Mouse (Mus musculus): Measurements from ENCODE around the gene Mrpl22. TPM values are rescaled to one million over a fixed set of nuclear protein-coding genes. Genes with fewer than 3 reads are reported as not detected.
"Not testable (repeated sequence)": the region's sequence is repeated elsewhere in the genome, so short reads cannot be mapped to it uniquely, and the experiment has no call there.

The Mrpl22 gene
- polyA plus RNA-seq, 1 experiment from 2014 or later: 102 TPM

DNA sequence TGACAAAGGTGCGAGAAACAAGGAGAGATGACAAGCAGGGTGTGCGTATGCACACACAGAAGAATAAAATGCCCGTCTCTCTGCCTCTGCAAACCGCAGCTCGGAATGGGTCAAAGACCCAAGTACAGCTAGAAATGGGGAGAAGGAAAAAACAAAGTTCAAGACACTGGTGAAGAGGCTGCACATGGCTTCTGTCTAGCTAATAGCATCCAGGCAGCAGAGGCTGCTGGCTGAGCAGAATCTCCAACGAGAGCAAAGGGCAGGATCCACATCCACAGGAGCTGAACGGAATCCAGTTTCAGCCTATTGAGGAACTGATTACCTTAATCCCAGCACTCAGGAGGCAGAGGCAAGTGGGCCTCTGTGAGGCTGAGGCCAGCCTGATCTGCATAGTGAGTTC lies 9.3 kb downstream of the Mrpl22 start:
- H3K4me3 ChIP-seq: no peak overlapping the region
- no peaks in the 10 kb centered on the region for H3K27me3 ChIP-seq
- no peak overlapping the region for H3K9ac ChIP-seq
- ATAC-seq (replicated peaks; ENCODE audit: insufficient number of reproducible peaks, insufficient read depth, low FRiP score, low read depth): no peak
- H3K4me2 ChIP-seq: no peak overlapping the region
- H3K4me1 ChIP-seq (replicated peaks): peaks cover 8% of the 10 kb centered on the region
- H3K9me3 ChIP-seq (replicated peaks): no peaks in the 10 kb centered on the region
- peak overlapping the region; percentile 5; the same call in 1 of the 2 replicates for H3K27ac ChIP-seq
- WGBS: 83% methylated on average over 7 of the region's 7 CpGs
- peaks cover 32% of the 10 kb centered on the region for H3K36me3 ChIP-seq

GRCm38 (mm10) chr11:58183579-58183978 lies 12.1 kb downstream of the Mrpl22 start:
- no peak overlapping the region for H3K4me3 ChIP-seq
- H3K9ac ChIP-seq: no peak overlapping the region
- WGBS: 79% methylated on average over 3 of the region's 3 CpGs
- H3K9me3 ChIP-seq (replicated peaks): no peaks in the 10 kb centered on the region
- no peak overlapping the region for H3K4me2 ChIP-seq
- no peak for ATAC-seq (replicated peaks; ENCODE audit: insufficient number of reproducible peaks, insufficient read depth, low FRiP score, low read depth)
- H3K36me3 ChIP-seq: peaks cover 4% of the 10 kb centered on the region; the same call in 1 of the 2 replicates
- peaks cover 8% of the 10 kb centered on the region for H3K4me1 ChIP-seq (replicated peaks)
- no peaks in the 10 kb centered on the region for H3K27me3 ChIP-seq
- H3K27ac ChIP-seq: no peak overlapping the region

GRCm38 (mm10) chr11:58189675-58190074 lies 18.2 kb downstream of the Mrpl22 start:
- no peak overlapping the region for H3K27ac ChIP-seq
- no peaks in the 10 kb centered on the region for H3K27me3 ChIP-seq
- H3K36me3 ChIP-seq: no peaks in the 10 kb centered on the region
- H3K4me2 ChIP-seq: no peak overlapping the region
- H3K4me3 ChIP-seq: no peak overlapping the region
- no peaks in the 10 kb centered on the region for H3K9me3 ChIP-seq (replicated peaks)
- H3K4me1 ChIP-seq (replicated peaks): peaks cover 16% of the 10 kb centered on the region
- no peak for ATAC-seq (replicated peaks; ENCODE audit: insufficient number of reproducible peaks, insufficient read depth, low FRiP score, low read depth)
- H3K9ac ChIP-seq: no peak overlapping the region
- WGBS: 90% methylated on average over 6 of the region's 6 CpGs

GRCm38 (mm10) chr11:58193326-58193725 lies 21.9 kb downstream of the Mrpl22 start:
- Histone ChIP-seq H3K4me2 (peak overlapping the region; percentile 31; the same call in 1 of the 2 replicates), H3K9ac (no peak overlapping the region), H3K27me3 (no peaks in the 10 kb centered on the region), H3K4me1 (replicated peaks) (peaks cover 24% of the 10 kb centered on the region), H3K27ac (peak overlapping the region; percentile 77), H3K9me3 (replicated peaks) (no peaks in the 10 kb centered on the region), H3K4me3 (no peak overlapping the region), H3K36me3 (no peaks in the 10 kb centered on the region)
- peak; percentile 64; the same call in 1 of the 2 replicates for ATAC-seq (replicated peaks; ENCODE audit: insufficient number of reproducible peaks, insufficient read depth, low FRiP score, low read depth)
- WGBS: 28% methylated on average over 3 of the region's 3 CpGs

- WGBS: 32% methylated on average over 4 of the region's 4 CpGs
- no peaks in the 10 kb centered on the region for H3K27me3 ChIP-seq
- peak overlapping the region; percentile 77 for H3K27ac ChIP-seq
- H3K4me2 ChIP-seq: peak overlapping the region; percentile 31; the same call in 1 of the 2 replicates
- ATAC-seq (replicated peaks; ENCODE audit: insufficient number of reproducible peaks, insufficient read depth, low FRiP score, low read depth): no peak
- no peaks in the 10 kb centered on the region for H3K9me3 ChIP-seq (replicated peaks)
- H3K9ac ChIP-seq: no peak overlapping the region
- H3K4me1 ChIP-seq (replicated peaks): peaks cover 24% of the 10 kb centered on the region
- H3K4me3 ChIP-seq: no peak overlapping the region
- no peaks in the 10 kb centered on the region for H3K36me3 ChIP-seq
Observed at GRCm38 (mm10) chr11:58193860-58194520, 22.5 kb downstream of the Mrpl22 start.

DNA sequence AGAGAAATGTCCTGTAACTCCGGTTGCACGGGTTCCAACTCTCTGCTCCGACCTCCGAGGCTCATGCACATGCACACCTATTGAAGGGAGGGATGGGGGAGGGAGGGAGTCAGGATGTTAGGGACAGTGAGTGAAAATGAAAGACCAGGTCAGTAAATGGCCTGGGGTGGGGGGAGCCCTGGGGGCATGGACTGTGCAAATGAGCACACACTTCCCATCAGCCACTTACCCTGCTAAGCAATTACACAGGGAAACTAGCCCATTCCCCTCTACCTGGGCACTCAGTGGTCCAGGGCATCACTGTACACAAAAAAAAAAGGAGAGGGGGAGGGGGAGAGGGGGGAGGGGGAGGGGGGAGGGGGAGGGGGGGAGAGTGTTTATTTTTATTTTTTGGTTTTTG lies 27.2 kb downstream of the Mrpl22 start:
- WGBS: 88% methylated on average over 4 of the region's 4 CpGs
- no peak for ATAC-seq (replicated peaks; ENCODE audit: insufficient number of reproducible peaks, insufficient read depth, low FRiP score, low read depth)
- H3K4me1 ChIP-seq (replicated peaks): peaks cover 25% of the 10 kb centered on the region
- H3K4me3 ChIP-seq: peak overlapping the region; percentile 78
- H3K36me3 ChIP-seq: no peaks in the 10 kb centered on the region
- no peak overlapping the region for H3K27ac ChIP-seq
- peak overlapping the region; percentile 55; the same call in 1 of the 2 replicates for H3K9ac ChIP-seq
- H3K9me3 ChIP-seq (replicated peaks): no peaks in the 10 kb centered on the region
- no peaks in the 10 kb centered on the region for H3K27me3 ChIP-seq
- peak overlapping the region; percentile 70 for H3K4me2 ChIP-seq

DNA sequence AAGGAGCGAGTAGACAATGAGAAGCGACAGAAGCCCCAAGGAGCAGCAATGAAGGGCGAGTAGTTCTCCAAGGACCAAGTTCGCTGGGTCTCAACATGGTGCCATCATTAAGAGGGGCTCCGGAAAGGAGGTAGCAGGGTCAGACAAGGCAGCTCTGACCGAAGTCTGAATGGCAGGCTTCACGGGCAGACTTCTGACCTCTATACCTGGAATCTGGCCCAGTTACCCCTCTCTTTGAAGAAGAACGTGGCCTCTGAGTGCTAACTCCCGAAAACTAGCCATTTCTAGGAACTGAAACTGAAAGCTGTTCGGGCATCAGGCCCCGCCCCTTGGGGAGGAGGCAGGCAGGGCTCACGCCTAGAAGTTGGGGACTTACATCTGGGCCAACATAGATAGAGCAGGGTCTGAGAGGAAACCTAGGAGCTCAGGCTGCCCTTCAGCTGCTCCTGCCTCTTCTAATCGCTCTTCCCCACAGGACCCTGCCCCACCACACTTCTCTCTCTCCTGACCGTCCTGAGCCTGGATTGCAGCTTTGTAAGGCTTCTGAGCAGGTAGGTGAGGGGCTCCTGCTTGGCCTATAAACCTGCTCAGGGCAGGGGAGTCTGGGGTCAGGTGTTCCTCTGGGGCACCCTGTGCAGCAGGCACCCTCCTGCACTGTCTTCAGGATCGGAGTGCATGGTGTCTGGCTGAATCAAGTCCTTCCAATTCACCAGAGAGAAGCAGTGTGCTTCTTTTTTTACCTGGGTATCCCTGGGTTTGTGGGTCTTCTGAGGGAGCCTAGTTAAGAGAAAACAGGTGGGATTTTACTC lies 28.0 kb downstream of the Mrpl22 start, which contains the start of the genes Igtp and Irgm2:
Gene Igtp (plus strand): TSS at position 328 of the 809 bp plus-strand sequence.
Gene Irgm2 (plus strand): TSS at position 390 of the 809 bp plus-strand sequence.
- ATAC-seq (replicated peaks; ENCODE audit: insufficient number of reproducible peaks, insufficient read depth, low FRiP score, low read depth): peak; percentile 71

GRCm38 (mm10) chr11:58200226-58200625 lies 28.8 kb downstream of the Mrpl22 start:
- Histone ChIP-seq H3K4me2 (peak overlapping the region; percentile 70), H3K9ac (no peak overlapping the region), H3K9me3 (replicated peaks) (no peaks in the 10 kb centered on the region), H3K4me3 (peak overlapping the region; percentile 78; the same call in 1 of the 2 replicates), H3K27me3 (no peaks in the 10 kb centered on the region), H3K27ac (no peak overlapping the region), H3K4me1 (replicated peaks) (peaks cover 20% of the 10 kb centered on the region), H3K36me3 (no peaks in the 10 kb centered on the region)
- 86% methylated on average over 4 of the region's 4 CpGs for WGBS
- no peak for ATAC-seq (replicated peaks; ENCODE audit: insufficient number of reproducible peaks, insufficient read depth, low FRiP score, low read depth)

More for the DNA sequence above, 28.0 kb downstream of the Mrpl22 start, which contains the start of the genes Igtp and Irgm2:
- 4% methylated on average over 14 of the region's 15 CpGs for WGBS
- Histone ChIP-seq H3K4me2 (peak within 1 kb of the TSS; percentile 70), H3K27ac (peak within 1 kb of the TSS; percentile 77), H3K4me3 (peak within 1 kb of the TSS; percentile 78), H3K9ac (peak within 1 kb of the TSS; percentile 55), H3K4me1 (replicated peaks) (peaks cover 20% of the 10 kb centered on the region)
- not testable (repeated sequence) for H3K36me3 ChIP-seq; H3K27me3 ChIP-seq; H3K9me3 ChIP-seq (replicated peaks)

- no peak for ATAC-seq (replicated peaks; ENCODE audit: insufficient number of reproducible peaks, insufficient read depth, low FRiP score, low read depth)
- WGBS: 78% methylated on average over 12 of the region's 12 CpGs
- Histone ChIP-seq H3K27ac (no peak overlapping the region), H3K27me3 (no peaks in the 10 kb centered on the region), H3K4me3 (no peak overlapping the region), H3K9ac (no peak overlapping the region), H3K4me2 (no peak overlapping the region), H3K36me3 (no peaks in the 10 kb centered on the region), H3K9me3 (replicated peaks) (no peaks in the 10 kb centered on the region), H3K4me1 (replicated peaks) (peaks cover 20% of the 10 kb centered on the region)
Observed at GRCm38 (mm10) chr11:58201052-58201451, 29.6 kb downstream of the Mrpl22 start.

DNA sequence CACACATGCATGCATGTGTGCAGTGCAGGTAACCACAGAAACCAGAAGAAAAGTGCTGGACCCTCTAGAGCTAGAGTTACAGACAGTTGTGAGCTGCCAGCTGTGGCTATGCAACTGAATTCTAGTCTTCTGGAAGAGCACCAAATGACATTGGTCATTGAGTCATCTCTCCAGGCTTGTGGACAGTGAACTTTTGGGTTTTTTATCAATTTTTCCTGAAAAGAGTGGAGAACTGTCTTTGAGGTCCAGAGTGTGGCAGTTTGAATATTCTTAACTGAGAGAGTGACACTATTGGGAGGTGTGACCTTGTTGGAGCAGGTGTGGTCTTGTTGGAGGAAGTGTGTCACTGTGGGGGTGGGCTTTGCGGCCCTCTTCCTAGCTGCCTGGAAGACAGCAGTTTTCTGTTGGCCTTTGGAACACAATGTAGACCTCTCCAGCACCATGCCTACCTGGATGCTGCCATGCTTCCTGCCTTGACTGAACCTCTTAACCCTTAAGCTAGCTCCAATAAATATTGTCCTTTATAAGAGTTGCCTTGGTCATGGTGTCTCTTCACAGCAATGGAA lies 38.9 kb downstream of the Mrpl22 start:
- H3K4me2 ChIP-seq: no peak overlapping the region
- ATAC-seq (replicated peaks; ENCODE audit: insufficient number of reproducible peaks, insufficient read depth, low FRiP score, low read depth): no peak

GRCm38 (mm10) chr11:58211062-58211681 lies 39.7 kb downstream of the Mrpl22 start:
- no peak overlapping the region for H3K4me3 ChIP-seq
- ATAC-seq (replicated peaks; ENCODE audit: insufficient number of reproducible peaks, insufficient read depth, low FRiP score, low read depth): no peak
- WGBS: 20% methylated on average over 9 of the region's 9 CpGs
- no peaks in the 10 kb centered on the region for H3K36me3 ChIP-seq
- H3K27me3 ChIP-seq: no peaks in the 10 kb centered on the region
- no peak overlapping the region for H3K9ac ChIP-seq
- H3K4me2 ChIP-seq: no peak overlapping the region
- peaks cover 18% of the 10 kb centered on the region for H3K4me1 ChIP-seq (replicated peaks)
- no peaks in the 10 kb centered on the region for H3K9me3 ChIP-seq (replicated peaks)
- H3K27ac ChIP-seq: peak overlapping the region; percentile 21

More for the DNA sequence above, 38.9 kb downstream of the Mrpl22 start:
- no peaks in the 10 kb centered on the region for H3K9me3 ChIP-seq (replicated peaks)
- no peak overlapping the region for H3K9ac ChIP-seq
- H3K27me3 ChIP-seq: no peaks in the 10 kb centered on the region
- no peak overlapping the region for H3K4me3 ChIP-seq
- 87% methylated on average over 1 of the region's 1 CpGs for WGBS
- H3K36me3 ChIP-seq: no peaks in the 10 kb centered on the region
- H3K4me1 ChIP-seq (replicated peaks): peaks cover 17% of the 10 kb centered on the region
- peak overlapping the region; percentile 21; the same call in 1 of the 2 replicates for H3K27ac ChIP-seq
